Mouse (Mus musculus): ENCODE results near the gene Ap1m2. TPM values are rescaled to one million over a fixed set of nuclear protein-coding genes. Genes with fewer than 3 reads are reported as not detected.

Ap1m2 gene
- polyA plus RNA-seq, 1 experiment from 2014 or later: 16.3 TPM

DNA sequence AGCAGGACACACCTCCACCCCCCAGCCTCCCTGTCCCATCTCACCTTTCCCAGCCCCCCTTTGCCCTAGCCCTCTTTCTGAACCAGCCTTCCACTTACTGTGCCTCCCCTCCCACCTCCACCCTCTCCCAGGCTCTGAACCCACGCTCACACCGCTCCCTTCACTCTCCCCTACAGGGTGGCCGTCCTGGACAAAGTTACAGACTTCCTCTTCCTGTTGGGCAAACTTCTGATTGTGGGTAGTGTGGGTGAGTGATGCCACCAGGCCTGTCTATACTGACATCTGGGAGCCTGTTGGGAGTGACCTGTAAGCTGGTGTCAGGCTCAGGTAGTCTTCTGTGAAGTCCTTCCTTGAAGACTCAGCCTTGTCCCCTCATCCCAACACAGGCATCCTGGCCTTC, 36.0 kb upstream of the Ap1m2 start:
- ATAC-seq (replicated peaks; ENCODE audit: insufficient number of reproducible peaks, low FRiP score, low TSS enrichment, low read depth) (no peak), DNase-seq (ENCODE audit: low spot score) (no peak)
- WGBS: 71% methylated on average over 3 of the region's 3 CpGs
- Histone ChIP-seq H3K4me2 (ENCODE audit: low read depth, low read length) (no peak overlapping the region), H3K4me3 (ENCODE audit: low read depth, low read length) (no peak overlapping the region), H3K9ac (replicated peaks; ENCODE audit: low read length) (no peak overlapping the region), H3K9me3 (replicated peaks; ENCODE audit: control insufficient read depth, low read length) (no peaks in the 10 kb centered on the region), H3K27ac (replicated peaks; ENCODE audit: low read depth, low read length) (no peak overlapping the region), H3K36me3 (replicated peaks; ENCODE audit: control insufficient read depth, insufficient read depth, low read depth, low read length) (no peaks in the 10 kb centered on the region; the same call in 1 of the 2 replicates), H3K4me1 (ENCODE audit: control insufficient read depth, insufficient read depth, low read length) (peaks cover 6% of the 10 kb centered on the region; the same call in 1 of the 2 replicates), H3K27me3 (ENCODE audit: control insufficient read depth, insufficient read depth, low read length) (no peaks in the 10 kb centered on the region)

- Histone ChIP-seq H3K36me3 (replicated peaks; ENCODE audit: control insufficient read depth, insufficient read depth, low read depth, low read length) (no peaks in the 10 kb centered on the region; the same call in 1 of the 2 replicates), H3K27ac (replicated peaks; ENCODE audit: low read depth, low read length) (no peak overlapping the region), H3K27me3 (ENCODE audit: control insufficient read depth, insufficient read depth, low read length) (no peaks in the 10 kb centered on the region), H3K4me1 (ENCODE audit: control insufficient read depth, insufficient read depth, low read length) (no peaks in the 10 kb centered on the region), H3K4me3 (ENCODE audit: low read depth, low read length) (no peak overlapping the region), H3K4me2 (ENCODE audit: low read depth, low read length) (no peak overlapping the region), H3K9me3 (replicated peaks; ENCODE audit: control insufficient read depth, low read length) (no peaks in the 10 kb centered on the region), H3K9ac (replicated peaks; ENCODE audit: low read length) (no peak overlapping the region)
- ATAC-seq (replicated peaks; ENCODE audit: insufficient number of reproducible peaks, low FRiP score, low TSS enrichment, low read depth) (no peak), DNase-seq (ENCODE audit: low spot score) (no peak)
- WGBS: 72% methylated on average over 16 of the region's 16 CpGs
Observed at GRCm38 (mm10) chr9:21346627-21347365, 34.7 kb upstream of the Ap1m2 start.

- Histone ChIP-seq H3K9ac (replicated peaks; ENCODE audit: low read length) (no peak overlapping the region), H3K27me3 (ENCODE audit: control insufficient read depth, insufficient read depth, low read length) (no peaks in the 10 kb centered on the region), H3K4me3 (ENCODE audit: low read depth, low read length) (no peak overlapping the region), H3K4me2 (ENCODE audit: low read depth, low read length) (no peak overlapping the region), H3K36me3 (replicated peaks; ENCODE audit: control insufficient read depth, insufficient read depth, low read depth, low read length) (no peaks in the 10 kb centered on the region; the same call in 1 of the 2 replicates), H3K27ac (replicated peaks; ENCODE audit: low read depth, low read length) (no peak overlapping the region), H3K4me1 (ENCODE audit: control insufficient read depth, insufficient read depth, low read length) (no peaks in the 10 kb centered on the region), H3K9me3 (replicated peaks; ENCODE audit: control insufficient read depth, low read length) (no peaks in the 10 kb centered on the region)
- DNase-seq (ENCODE audit: low spot score) (no peak), ATAC-seq (replicated peaks; ENCODE audit: insufficient number of reproducible peaks, low FRiP score, low TSS enrichment, low read depth) (no peak)
- WGBS: 92% methylated on average over 4 of the region's 4 CpGs
Observed at GRCm38 (mm10) chr9:21340411-21340810, 28.3 kb upstream of the Ap1m2 start.

- H3K27ac ChIP-seq (replicated peaks; ENCODE audit: low read depth, low read length): peak overlapping the region; percentile 41; the same call in 1 of the 2 replicates
- peak overlapping the region; percentile 18 for H3K4me3 ChIP-seq (ENCODE audit: low read depth, low read length)
- H3K4me1 ChIP-seq (ENCODE audit: control insufficient read depth, insufficient read depth, low read length): no peaks in the 10 kb centered on the region
- WGBS: 18% methylated on average over 20 of the region's 20 CpGs
- H3K27me3 ChIP-seq (ENCODE audit: control insufficient read depth, insufficient read depth, low read length): no peaks in the 10 kb centered on the region
- peak overlapping the region; percentile 37 for H3K9ac ChIP-seq (replicated peaks; ENCODE audit: low read length)
- no peaks in the 10 kb centered on the region; the same call in 1 of the 2 replicates for H3K36me3 ChIP-seq (replicated peaks; ENCODE audit: control insufficient read depth, insufficient read depth, low read depth, low read length)
- ATAC-seq (replicated peaks; ENCODE audit: insufficient number of reproducible peaks, low FRiP score, low TSS enrichment, low read depth): peak; percentile 50
- DNase-seq (ENCODE audit: low spot score): peak; percentile 37
- no peak overlapping the region for H3K4me2 ChIP-seq (ENCODE audit: low read depth, low read length)
- no peaks in the 10 kb centered on the region for H3K9me3 ChIP-seq (replicated peaks; ENCODE audit: control insufficient read depth, low read length)
Observed at GRCm38 (mm10) chr9:21337652-21338051, 25.5 kb upstream of the Ap1m2 start.

DNA sequence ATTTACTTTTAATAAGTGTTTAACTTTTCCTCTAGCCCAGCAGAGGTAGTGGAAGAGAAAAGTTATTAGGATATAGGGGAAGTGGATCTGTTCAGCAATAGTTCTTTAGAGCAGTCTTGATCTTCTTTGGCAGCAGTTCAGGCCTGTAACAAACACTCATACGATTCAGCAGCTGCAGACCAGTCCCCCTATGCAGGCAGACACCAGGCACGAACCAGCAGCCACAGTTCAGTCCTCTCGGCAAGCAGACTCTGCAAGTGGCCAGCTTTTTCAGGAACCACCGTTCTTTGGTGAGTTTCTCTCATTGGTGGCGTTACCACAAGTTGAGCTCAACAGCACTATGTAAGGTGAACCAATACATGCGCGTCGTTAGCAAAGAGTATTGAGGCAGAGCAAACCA, 24.4 kb upstream of the Ap1m2 start:
- DNase-seq (ENCODE audit: low spot score) (no peak), ATAC-seq (replicated peaks; ENCODE audit: insufficient number of reproducible peaks, low FRiP score, low TSS enrichment, low read depth) (no peak)
- WGBS: 85% methylated on average over 8 of the region's 8 CpGs
- H3K4me2 ChIP-seq (ENCODE audit: low read depth, low read length): no peak overlapping the region
- H3K36me3 ChIP-seq (replicated peaks; ENCODE audit: control insufficient read depth, insufficient read depth, low read depth, low read length): no peaks in the 10 kb centered on the region; the same call in 1 of the 2 replicates
- H3K9ac ChIP-seq (replicated peaks; ENCODE audit: low read length): no peak overlapping the region
- H3K4me1 ChIP-seq (ENCODE audit: control insufficient read depth, insufficient read depth, low read length): no peaks in the 10 kb centered on the region; the same call in 1 of the 2 replicates
- no peaks in the 10 kb centered on the region for H3K27me3 ChIP-seq (ENCODE audit: control insufficient read depth, insufficient read depth, low read length)
- no peak overlapping the region for H3K27ac ChIP-seq (replicated peaks; ENCODE audit: low read depth, low read length)
- H3K9me3 ChIP-seq (replicated peaks; ENCODE audit: control insufficient read depth, low read length): no peaks in the 10 kb centered on the region
- H3K4me3 ChIP-seq (ENCODE audit: low read depth, low read length): no peak overlapping the region

GRCm38 (mm10) chr9:21335391-21335790, 23.3 kb upstream of the Ap1m2 start:
- ATAC-seq (replicated peaks; ENCODE audit: insufficient number of reproducible peaks, low FRiP score, low TSS enrichment, low read depth) (no peak), DNase-seq (ENCODE audit: low spot score) (no peak)
- H3K27ac ChIP-seq (replicated peaks; ENCODE audit: low read depth, low read length): no peak overlapping the region
- no peak overlapping the region for H3K4me3 ChIP-seq (ENCODE audit: low read depth, low read length)
- H3K4me2 ChIP-seq (ENCODE audit: low read depth, low read length): no peak overlapping the region
- no peaks in the 10 kb centered on the region; the same call in 1 of the 2 replicates for H3K4me1 ChIP-seq (ENCODE audit: control insufficient read depth, insufficient read depth, low read length)
- no peak overlapping the region for H3K9ac ChIP-seq (replicated peaks; ENCODE audit: low read length)
- WGBS: 81% methylated on average over 4 of the region's 4 CpGs
- no peaks in the 10 kb centered on the region; the same call in 1 of the 2 replicates for H3K36me3 ChIP-seq (replicated peaks; ENCODE audit: control insufficient read depth, insufficient read depth, low read depth, low read length)
- no peaks in the 10 kb centered on the region for H3K9me3 ChIP-seq (replicated peaks; ENCODE audit: control insufficient read depth, low read length)
- no peaks in the 10 kb centered on the region for H3K27me3 ChIP-seq (ENCODE audit: control insufficient read depth, insufficient read depth, low read length)

DNA sequence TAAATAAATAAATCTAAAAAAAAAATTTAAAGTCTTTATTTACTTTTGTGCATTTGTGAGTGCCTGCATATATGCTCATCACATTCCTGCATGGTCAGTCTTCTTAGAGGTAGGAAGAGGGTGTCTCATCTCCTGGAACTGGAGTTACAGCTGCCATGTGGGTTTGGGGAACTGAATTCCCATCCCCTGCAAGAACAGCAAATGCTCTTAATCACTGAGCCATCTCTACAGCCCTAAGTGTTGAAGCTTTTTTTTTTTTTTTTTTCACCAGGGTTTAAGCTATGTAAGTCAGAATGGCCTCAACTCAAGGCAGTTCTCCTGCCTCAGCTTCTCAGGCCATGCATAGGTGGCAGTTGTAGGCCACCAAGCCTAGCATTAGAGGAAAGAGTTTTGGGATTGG, 22.6 kb upstream of the Ap1m2 start:
- Histone ChIP-seq H3K4me1 (ENCODE audit: control insufficient read depth, insufficient read depth, low read length) (no peaks in the 10 kb centered on the region; the same call in 1 of the 2 replicates), H3K9ac (replicated peaks; ENCODE audit: low read length) (no peak overlapping the region), H3K9me3 (replicated peaks; ENCODE audit: control insufficient read depth, low read length) (no peaks in the 10 kb centered on the region), H3K4me2 (ENCODE audit: low read depth, low read length) (no peak overlapping the region), H3K27ac (replicated peaks; ENCODE audit: low read depth, low read length) (no peak overlapping the region), H3K36me3 (replicated peaks; ENCODE audit: control insufficient read depth, insufficient read depth, low read depth, low read length) (no peaks in the 10 kb centered on the region), H3K4me3 (ENCODE audit: low read depth, low read length) (no peak overlapping the region), H3K27me3 (ENCODE audit: control insufficient read depth, insufficient read depth, low read length) (no peaks in the 10 kb centered on the region)
- DNase-seq (ENCODE audit: low spot score) (no peak), ATAC-seq (replicated peaks; ENCODE audit: insufficient number of reproducible peaks, low FRiP score, low TSS enrichment, low read depth) (no peak)

GRCm38 (mm10) chr9:21333523-21333922, 21.4 kb upstream of the Ap1m2 start:
- no peak for DNase-seq (ENCODE audit: low spot score)
- H3K27ac ChIP-seq (replicated peaks; ENCODE audit: low read depth, low read length): no peak overlapping the region
- no peaks in the 10 kb centered on the region; the same call in 1 of the 2 replicates for H3K4me1 ChIP-seq (ENCODE audit: control insufficient read depth, insufficient read depth, low read length)
- no peak for ATAC-seq (replicated peaks; ENCODE audit: insufficient number of reproducible peaks, low FRiP score, low TSS enrichment, low read depth)
- H3K4me3 ChIP-seq (ENCODE audit: low read depth, low read length): no peak overlapping the region
- H3K36me3 ChIP-seq (replicated peaks; ENCODE audit: control insufficient read depth, insufficient read depth, low read depth, low read length): no peaks in the 10 kb centered on the region
- H3K4me2 ChIP-seq (ENCODE audit: low read depth, low read length): no peak overlapping the region
- H3K9me3 ChIP-seq (replicated peaks; ENCODE audit: control insufficient read depth, low read length): no peaks in the 10 kb centered on the region
- H3K27me3 ChIP-seq (ENCODE audit: control insufficient read depth, insufficient read depth, low read length): no peaks in the 10 kb centered on the region
- H3K9ac ChIP-seq (replicated peaks; ENCODE audit: low read length): no peak overlapping the region
- 88% methylated on average over 1 of the region's 1 CpGs for WGBS

All from embryonic facial prominence, embryonic 11.5 days (tissue).